Mouse (Mus musculus) T-helper 17 cell (primary cell): Measurements from ENCODE around the gene Raver2.

Experiments used
- in situ Hi-C, 2 experiments: fragments of 300-600 bp; cut with MboI, MseI; formaldehyde crosslinking; loops; 1 replicate in 1 of 2; 2 replicates in 1 of 2; pipeline ENCODE4 v1.15.1; 2025; ENCODE audit warnings: high pct_unique_total_duplicates in 2 of 2

Gene Raver2

DNA sequence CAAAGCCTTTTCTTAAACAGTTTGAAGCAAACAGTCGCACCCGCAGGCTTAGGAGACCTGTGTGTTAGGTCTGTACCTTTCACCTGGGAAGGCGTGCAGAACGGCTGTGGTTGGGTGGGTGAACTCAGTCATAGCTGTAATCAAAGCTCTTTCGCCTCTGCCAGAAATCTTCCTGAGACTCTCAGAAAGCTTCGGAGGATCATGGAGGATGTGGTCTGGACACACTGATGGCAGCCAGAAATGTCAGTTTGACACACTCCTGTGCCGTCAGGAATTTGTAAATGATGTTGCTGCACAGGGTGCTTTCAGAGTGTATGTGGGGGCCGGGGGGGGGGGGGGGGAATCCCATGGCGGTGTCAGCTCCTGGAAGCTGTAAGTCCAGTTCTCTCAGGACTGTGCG, 24.5 kb downstream of the Raver2 start:
- in situ Hi-C loops: no loop called here

DNA sequence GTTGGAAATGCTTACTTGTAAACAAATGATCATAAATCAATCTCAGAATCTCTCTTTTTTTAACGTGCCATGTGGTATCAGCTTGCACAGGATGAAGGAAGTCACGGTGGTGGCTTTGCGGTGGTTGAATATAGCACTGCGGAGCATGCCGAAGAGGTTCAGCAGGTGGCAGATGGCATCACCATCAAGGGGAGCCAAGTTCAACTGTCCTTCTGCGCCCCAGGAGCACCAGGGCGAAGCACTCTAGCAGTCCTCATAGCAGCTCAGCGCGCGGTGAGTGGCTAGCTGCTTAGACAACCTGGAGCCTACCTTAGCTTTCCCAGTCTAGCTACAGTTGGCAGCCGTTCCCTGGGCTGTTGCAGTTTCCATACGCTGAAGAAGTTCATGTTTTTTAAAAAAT, 38.3 kb downstream of the Raver2 start:
- in situ Hi-C loops: loop anchor here in 1 of 2 experiments (25.0 kb wide), 1 partner anchor 880 kb away; the partner anchor contains the start of genes Gm12789 and Gm12790

DNA sequence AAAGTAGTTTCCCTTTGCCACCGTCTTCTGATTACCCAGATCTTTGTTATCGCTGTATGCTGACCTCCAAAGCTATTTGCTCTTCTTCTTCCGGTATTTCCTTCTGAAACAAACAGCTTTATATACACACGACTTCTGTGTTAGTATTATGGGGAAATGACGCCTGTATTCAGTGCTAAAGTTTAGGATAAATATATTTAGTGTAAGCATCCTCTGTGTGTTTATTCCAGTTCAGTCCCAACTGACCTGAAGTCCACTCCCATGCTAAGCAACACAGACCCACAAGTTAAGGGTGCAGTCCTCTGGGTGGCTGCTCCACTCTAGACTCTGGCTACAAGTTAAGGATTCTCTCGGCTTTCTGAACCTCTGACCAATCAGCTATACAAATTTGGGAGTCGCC, 52.2 kb downstream of the Raver2 start:
- in situ Hi-C loops: loop anchor here (5.0 to 25.0 kb wide), 2 partner anchors 79 to 866 kb away; partner anchors contain the start of genes Gm12789 (in 1 of the 2) and Gm12790 (in 1 of the 2)

DNA sequence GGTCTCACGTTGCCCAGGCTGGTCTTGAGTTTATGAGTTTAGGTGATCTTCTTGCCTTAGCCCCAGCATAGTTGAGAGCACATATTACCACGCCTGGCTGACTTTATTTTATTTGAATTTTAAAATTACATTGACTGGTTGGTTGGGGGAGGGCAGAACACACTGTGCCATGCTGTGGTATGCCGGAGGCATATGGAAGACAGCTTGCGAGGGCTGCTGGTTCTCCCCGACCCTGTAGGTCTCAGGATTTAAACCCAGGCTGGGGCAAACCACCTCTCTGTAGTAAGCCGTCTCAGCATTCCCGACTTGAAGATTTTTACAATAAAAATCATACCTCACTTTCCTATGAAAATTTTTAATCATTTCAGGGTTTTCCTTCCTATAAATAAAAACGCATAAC, 66.2 kb downstream of the Raver2 start:
- in situ Hi-C loops: loop anchor here (10.0 kb wide), 2 partner anchors 410 to 550 kb away; no protein-coding TSS in a partner anchor

DNA sequence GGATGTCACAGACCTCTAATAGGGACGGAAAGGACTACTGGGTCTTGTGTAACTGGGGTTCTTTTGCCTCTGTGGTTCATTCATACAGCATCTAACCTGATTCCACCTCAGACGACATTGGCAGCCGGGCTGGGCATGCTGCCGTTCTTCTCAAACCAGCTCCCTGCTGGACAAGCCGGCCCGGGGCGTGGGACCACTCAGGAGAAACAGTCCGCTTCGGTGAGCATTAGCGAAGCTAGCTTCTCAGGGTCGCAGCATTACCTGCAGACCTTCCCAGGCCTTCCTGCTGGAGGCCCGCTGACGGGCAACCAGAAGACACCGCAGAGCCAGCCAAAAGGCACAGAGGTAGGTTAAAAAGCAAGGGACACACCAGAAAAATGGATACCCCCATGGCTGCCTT, 67.1 kb downstream of the Raver2 start:
- in situ Hi-C loops: loop anchor here (10.0 kb wide), 2 partner anchors 411 to 551 kb away; no protein-coding TSS in a partner anchor

DNA sequence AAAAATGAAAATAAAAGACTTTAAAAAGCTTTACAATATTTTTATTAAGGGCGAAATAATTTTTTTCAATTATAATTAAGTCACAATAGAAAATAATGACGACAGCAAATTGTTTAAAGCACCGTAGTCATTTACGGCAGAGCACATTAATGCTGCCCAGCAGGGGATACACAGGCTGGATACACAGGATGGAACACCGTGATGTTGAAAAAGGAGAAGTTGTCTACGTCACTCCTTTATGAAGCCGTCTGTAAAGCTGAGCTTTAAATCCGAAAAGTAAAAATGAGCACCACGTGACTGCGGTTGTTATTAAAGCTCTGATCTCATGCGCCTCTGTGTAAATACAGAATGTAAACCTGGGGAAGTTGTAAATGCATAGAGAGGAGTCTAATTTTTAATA, 69.2 kb downstream of the Raver2 start:
- in situ Hi-C loops: loop anchor here (10.0 kb wide), 2 partner anchors 413 to 553 kb away; no protein-coding TSS in a partner anchor

DNA sequence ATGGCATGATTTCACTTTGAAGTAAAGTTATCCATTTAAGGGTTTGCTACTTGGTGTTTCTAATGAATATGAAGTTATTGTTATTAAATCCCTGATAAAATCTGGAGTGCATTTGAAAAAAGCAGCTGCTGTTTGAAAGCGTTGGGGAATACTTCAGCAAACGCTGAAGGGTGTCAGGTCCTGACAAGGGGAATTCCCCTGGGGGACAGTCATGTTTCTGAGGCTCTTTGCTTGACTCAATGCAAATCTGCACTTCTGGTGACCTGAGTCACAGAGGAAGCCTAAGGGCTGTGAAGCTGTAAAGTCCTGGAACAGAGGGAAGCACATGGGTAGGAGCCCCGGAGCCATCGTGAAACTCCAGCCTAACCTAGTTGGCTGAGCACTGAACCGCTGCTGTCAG, 73.0 kb downstream of the Raver2 start:
- in situ Hi-C loops: loop anchor here (5.0 kb wide), 2 partner anchors 74 to 144 kb away; partner anchors contain the start of gene Raver2 (in 1 of the 2)

DNA sequence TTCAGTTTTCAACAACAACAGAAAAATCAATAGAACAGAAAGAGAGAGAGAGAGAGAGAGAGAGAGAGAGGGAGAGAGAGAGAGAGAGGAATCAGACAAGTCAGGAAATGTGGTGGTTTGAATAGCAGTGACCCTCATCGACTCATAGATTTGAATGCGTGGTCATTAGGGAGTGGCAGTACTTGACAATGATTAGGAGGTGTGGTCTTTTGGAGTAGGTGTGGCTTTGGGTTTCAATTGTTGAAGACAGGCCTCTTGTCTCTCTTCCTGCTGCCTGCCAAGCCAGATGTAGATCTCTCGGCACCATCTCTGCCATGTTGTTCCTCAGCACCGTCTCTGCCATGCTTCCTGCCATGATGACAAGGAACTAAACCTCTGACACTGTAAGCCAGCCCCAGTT, 75.1 kb downstream of the Raver2 start:
- in situ Hi-C loops: loop anchor here (5.0 kb wide), 2 partner anchors 77 to 147 kb away; partner anchors contain the start of gene Raver2 (in 1 of the 2)

DNA sequence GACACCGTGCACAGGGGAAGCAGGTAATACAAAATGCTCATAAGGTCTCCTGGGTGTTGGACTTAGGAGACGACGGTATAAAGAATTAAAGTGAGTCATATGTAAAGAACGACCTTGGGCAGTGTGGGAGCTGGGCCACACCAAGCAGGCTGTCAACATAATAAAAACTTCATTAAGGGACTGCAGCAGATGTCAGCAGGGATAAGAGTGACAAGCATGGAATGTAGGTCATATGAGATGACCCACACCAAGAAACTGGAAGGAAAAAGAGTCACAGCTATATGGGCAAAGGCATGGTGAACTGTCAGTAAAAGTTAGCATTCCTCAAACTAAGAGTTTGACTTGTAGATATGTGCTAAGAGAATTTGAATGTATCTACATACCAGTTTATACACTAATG, 75.6 kb downstream of the Raver2 start:
- in situ Hi-C loops: loop anchor here (5.0 kb wide), 2 partner anchors 77 to 147 kb away; partner anchors contain the start of gene Raver2 (in 1 of the 2)

DNA sequence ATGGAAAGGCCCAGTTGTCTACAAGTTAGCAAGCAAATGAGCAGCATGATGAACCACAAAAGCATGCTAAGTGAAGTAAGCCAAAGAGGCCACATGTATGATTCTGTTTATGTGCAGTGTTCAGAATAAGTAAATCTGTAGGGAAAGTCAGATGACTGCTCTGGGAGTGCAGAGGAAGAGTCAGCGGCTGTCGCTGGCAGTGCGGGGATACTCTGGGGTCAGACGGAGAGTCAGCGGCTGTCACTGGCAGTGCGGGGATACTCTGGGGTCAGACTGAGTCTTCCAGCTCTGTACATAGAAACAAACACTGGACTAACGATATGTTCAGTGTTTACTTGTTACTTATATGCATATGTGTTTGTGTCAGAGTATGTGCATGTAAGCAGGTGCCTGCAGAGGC, 76.0 kb downstream of the Raver2 start:
- in situ Hi-C loops: loop anchor here (5.0 kb wide), 3 partner anchors 77 to 513 kb away; partner anchors contain the start of gene Raver2 (in 1 of the 2)

DNA sequence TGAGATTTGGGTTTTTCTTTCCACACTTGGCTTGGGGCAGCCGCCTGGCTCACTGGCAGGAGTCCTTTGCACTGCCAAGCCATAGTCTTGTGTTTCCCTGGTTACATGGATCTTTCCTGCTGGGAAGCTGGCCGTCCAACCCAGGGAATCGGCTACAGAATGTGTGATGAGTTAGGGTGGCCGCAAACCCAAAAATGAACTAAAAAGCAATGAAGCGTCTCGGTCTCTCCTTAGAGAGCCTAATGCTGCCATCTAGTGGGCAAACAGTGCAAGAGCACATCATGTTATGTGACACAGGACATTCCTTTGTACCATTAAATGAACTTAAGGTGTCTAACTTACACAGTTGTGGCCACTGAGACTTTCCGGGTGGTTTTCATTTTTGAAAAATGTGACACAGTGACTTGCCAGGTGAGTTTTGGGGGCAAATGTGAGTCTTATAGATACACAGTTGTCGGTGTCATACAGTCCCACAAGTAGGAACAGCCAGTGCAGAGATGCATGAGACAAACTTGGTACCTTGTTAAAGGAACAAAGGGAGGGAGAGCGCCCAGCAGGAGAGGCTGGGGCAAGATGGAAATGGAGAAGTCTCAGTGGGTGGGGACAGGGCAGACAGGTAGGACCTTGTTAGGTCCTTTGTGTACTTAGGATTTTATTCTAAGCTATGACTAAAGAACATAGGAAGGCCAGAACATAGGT, 77.4 kb downstream of the Raver2 start:
- in situ Hi-C loops: loop anchor here in 1 of 2 experiments (5.0 kb wide), 1 partner anchor 511 kb away; no protein-coding TSS in a partner anchor

DNA sequence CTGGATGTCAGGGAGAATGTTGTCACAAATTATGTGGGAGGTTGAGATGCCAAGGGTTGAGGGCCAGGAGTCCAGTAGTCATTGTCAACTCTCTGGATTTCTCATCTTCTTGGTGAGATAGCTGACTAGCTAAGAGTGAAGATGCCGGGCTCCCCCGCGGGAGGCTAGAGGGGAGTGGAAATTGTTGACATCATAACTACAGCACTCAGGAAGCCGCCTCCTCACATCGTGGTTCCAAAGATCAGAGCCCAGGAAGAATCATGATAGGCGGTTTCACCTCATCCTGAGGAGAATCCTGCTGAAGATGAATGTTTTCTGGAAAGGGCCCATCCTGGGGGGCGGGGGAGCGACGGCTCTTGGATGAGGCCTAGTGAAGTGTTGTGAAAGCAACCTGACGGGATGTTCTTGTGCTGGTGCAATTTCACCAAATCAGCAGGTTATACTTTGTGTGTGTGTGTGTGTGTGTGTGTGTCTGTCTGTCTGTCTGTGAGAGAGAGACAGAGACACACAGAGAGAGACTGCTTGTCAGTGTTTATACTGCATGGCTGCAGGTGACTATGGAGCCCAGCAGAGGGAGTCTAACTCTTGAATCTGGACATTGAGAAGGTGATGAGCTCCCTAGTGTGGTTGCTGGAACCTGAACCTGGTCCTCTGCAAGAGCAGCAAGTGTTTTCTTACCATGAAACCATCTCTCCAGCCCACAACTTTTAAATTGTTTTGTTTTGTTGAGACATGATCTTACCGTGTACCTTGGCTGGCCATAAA, 78.3 kb downstream of the Raver2 start:
- in situ Hi-C loops: loop anchor here in 1 of 2 experiments (5.0 kb wide), 1 partner anchor 510 kb away; no protein-coding TSS in a partner anchor

DNA sequence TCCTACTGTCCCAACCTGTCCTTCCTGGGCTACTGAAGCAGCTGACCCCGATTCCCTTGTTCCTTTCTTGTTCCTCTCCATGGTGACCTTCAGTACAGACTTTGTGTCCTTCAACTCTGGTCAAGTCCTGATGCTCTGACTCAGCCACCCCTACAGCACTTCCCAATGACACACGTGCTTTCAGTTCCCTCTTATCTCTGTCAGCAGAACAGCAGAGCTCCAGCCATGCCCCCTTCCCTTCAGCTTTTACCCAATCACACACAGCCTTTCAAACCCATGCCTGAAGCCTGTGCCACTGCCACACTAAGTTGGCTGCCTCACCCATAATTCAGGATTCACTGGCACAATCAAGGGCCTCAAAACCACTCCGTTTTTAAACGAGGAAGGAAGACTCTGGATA, 86.8 kb downstream of the Raver2 start:
- in situ Hi-C loops: loop anchor here in 1 of 2 experiments (10.0 kb wide), 1 partner anchor 409 kb away; no protein-coding TSS in a partner anchor

DNA sequence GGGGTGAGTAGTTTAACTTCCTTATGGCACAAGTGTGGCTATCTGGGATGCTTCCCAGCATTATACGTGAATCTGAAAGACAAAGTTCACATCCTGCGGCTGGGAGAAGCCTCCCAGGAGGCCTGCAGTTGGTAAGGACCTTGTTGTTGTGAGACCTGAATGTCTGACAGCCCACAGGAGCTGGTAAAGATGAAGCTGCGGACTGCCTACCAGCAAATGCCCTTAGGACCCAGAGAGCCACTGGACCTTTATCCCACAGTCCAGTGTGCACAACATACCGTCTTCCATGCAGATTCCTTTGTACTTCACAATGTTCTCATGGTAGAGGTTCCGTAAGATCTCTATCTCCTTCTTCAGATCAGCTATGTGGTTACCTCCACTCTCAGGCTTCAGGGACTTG, 88.7 kb downstream of the Raver2 start:
- in situ Hi-C loops: loop anchor here in 1 of 2 experiments (10.0 kb wide), 1 partner anchor 407 kb away; no protein-coding TSS in a partner anchor

DNA sequence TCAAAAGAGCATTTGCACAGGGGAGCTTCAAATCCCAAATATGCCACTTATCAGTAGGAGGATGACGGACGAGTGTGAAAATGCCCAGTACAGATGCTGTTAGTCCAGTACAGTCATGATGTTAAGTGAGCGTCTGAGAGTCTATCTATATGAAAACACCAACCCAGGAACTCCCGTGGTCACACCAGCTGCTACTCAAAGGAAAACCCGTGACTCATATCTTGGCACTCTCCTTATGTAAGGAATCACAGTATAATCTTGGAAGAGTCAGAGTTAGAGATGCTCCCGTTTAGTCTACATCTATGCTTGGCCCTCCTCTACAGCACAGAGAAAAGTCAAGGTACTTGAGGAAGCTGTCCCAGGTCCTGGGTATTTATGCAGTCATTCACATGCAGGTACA, 89.5 kb downstream of the Raver2 start:
- in situ Hi-C loops: loop anchor here in 1 of 2 experiments (10.0 kb wide), 1 partner anchor 407 kb away; no protein-coding TSS in a partner anchor

DNA sequence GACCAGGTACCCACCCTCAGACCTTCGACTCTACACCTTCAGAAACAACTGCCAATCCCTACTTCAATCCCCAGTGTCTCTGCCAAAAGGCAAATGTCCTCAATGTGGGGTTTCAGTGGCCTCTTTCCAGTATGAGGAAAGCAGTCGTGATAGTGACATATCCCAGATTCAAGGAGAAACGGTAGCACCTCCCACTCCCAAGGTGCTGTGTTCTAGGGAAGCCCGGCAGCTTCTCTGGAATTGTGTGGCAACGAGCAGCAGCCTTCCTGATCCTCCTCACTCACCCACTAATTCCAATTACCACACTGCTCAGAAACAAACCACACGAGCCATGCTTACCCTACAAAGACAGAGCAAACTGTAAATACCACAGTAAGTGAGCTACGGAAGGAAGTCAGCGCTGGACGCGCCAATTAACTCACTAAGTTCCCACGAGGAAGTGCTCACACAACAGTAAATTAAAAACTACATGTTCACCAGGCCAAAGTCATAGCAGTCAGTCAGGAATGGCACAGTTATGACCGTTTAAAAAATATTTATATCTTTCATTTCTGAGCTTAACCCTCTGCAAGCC, 90.5 kb downstream of the Raver2 start:
- in situ Hi-C loops: loop anchor here in 1 of 2 experiments (10.0 kb wide), 1 partner anchor 406 kb away; no protein-coding TSS in a partner anchor

DNA sequence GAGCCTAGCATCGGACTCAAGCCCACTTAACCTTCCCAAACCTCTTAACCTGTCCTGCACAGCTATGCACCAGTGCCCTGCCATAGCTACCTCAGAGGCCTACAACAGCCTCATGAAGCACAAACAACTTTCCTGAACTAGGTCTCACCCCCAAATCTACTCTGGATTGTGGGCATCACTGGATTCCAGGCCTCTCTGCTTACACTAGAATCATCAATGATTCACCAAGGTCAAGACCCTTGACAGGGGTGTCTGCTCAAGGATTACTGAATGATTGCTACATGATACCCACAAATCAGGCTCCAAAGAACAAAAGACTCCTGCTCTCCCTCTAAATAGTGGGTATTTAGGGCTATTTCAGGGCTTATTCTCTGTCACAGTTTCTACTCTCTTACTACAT, 92.0 kb downstream of the Raver2 start:
- in situ Hi-C loops: no loop called here

DNA sequence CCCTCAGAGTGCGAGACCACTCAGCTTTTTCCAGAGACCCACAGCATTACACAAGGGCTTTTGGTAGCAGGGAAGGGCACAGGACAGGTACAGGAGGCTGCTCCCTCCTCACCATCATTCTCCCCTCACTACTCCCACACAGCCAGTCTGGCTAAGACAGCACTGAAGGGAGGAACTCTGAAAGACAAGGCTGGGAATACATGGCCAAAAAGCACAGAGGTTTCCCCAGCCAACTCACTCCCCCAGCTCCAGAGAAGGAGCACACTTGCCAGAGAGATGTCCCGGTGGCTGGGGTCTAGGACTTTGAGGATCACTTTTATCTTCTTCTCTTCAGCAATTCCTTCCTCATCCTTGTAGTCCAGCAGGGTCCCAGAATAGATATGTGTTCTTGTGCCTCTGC, 95.4 kb downstream of the Raver2 start:
- in situ Hi-C loops: no loop called here

DNA sequence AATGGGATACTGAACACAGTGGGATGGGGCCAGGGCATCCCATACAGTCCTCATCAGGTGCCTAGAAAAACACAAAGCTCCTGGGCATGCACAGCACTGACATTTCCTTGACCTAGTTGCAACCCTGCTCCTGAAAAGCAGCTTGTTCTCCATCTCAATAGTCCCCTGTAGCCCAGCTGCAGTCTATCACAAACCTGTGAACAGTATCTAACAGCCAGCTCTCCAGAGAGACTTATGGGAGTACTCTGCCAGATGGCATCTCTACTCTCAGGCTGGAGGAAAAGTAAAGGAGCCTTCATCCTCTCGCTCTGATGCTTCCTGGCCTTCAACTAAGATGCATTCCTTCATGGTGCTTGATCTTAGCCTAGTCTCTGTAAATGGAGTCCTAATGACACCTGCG, 95.9 kb downstream of the Raver2 start:
- in situ Hi-C loops: loop anchor here (5.0 kb wide), 1 partner anchor 158 kb away; no protein-coding TSS in a partner anchor

DNA sequence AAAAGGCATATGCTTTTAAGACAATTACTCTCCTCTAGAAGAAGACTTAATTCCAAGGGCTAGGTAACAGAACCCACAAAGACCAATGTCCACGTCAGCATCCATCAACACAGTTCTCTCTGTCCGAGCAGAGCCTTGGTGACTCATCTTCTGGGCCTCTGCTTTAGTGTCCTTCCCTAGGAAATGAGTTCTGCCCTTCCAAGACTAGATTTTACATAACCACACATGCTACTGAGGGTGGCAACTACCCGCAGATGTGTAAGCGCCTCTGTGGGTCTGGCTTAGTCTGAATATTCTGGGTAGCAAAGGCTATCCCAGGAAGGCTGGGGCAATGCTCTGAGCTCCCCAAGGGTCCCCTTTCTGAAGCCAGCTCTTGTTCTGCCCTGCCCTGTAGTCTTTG, 97.0 kb downstream of the Raver2 start:
- in situ Hi-C loops: loop anchor here (5.0 kb wide), 1 partner anchor 157 kb away; no protein-coding TSS in a partner anchor

DNA sequence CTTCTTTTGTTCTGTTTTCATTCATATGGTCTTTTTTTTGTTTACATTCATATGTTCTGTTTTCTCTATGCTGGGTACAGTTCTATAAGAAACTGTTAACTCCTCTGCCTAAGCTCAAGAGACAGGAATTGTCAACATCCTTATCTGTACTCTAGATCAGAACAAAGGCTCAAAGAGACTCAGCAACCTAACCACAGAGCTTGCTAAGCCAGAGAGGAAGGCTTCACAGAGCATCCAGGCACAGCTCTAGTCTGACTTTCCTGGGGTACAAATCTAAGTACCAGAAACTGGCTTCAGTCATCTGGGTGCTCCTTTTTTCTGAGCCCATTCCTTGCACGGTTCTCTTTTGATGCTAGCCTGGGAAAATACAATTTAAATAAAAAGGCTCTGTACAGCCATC, 99.0 kb downstream of the Raver2 start:
- in situ Hi-C loops: loop anchor here (5.0 kb wide), 1 partner anchor 155 kb away; no protein-coding TSS in a partner anchor
